Mouse (Mus musculus) limb, embryonic 11.5 days (tissue): ENCODE results near the gene Cd37. TPM values are rescaled to one million over a fixed set of nuclear protein-coding genes. Genes with fewer than 3 reads are reported as not detected.
A peak's percentile ranks its signal among the peaks of the same experiment; 100 is the strongest.

Experiments used
- ATAC-seq: fragments of 200-750 bp; cut with Nextera tagmentation; 2 replicates; pipeline ENCODE4 v1.8.0; 2017; ENCODE audit warnings: low read depth; ENCODE audit not compliant: insufficient number of reproducible peaks, low FRiP score, low TSS enrichment
- DNase-seq: peaks from one replicate; pipeline ENCODE4 v3.0.0-alpha.2; 2015; ENCODE audit warnings: low spot score
- H3K27ac ChIP-seq: fragments of 300-500 bp; sonication (generic); replicated peaks from 2 replicates; pipeline ENCODE4 v1.5.1; 2014; ENCODE audit warnings: low read depth, mild to moderate bottlenecking, low read length
- H3K27me3 ChIP-seq: fragments of 300-500 bp; sonication (generic); 2 replicates; pipeline ENCODE4 v1.6.1; 2014; ENCODE audit warnings: mild to moderate bottlenecking, low read length, mixed read lengths; ENCODE audit not compliant: control insufficient read depth, insufficient read depth
- H3K36me3 ChIP-seq: fragments of 300-500 bp; sonication (generic); 2 replicates; pipeline ENCODE4 v1.6.1; 2014; ENCODE audit warnings: mild to moderate bottlenecking, low read length, moderate library complexity, mixed read lengths; ENCODE audit not compliant: control insufficient read depth, insufficient read depth
- H3K4me1 ChIP-seq: fragments of 300-500 bp; sonication (generic); 2 replicates; pipeline ENCODE4 v1.6.1; 2014; ENCODE audit warnings: low read length, mixed read lengths; ENCODE audit not compliant: control insufficient read depth, insufficient read depth
- H3K4me2 ChIP-seq: fragments of 300-500 bp; sonication (generic); 2 replicates; pipeline ENCODE4 v1.6.1; 2014; ENCODE audit warnings: low read depth, mild to moderate bottlenecking, moderate library complexity; ENCODE audit not compliant: severe bottlenecking
- H3K4me3 ChIP-seq: fragments of 300-500 bp; sonication (generic); 2 replicates; pipeline ENCODE4 v1.5.1; 2014; ENCODE audit warnings: low read depth, low read length
- H3K9ac ChIP-seq: fragments of 300-500 bp; sonication (generic); 2 replicates; pipeline ENCODE4 v1.6.1; 2014; ENCODE audit warnings: mild to moderate bottlenecking, low read length
- H3K9me3 ChIP-seq: fragments of 300-500 bp; sonication (generic); 2 replicates; pipeline ENCODE4 v1.6.1; 2016; ENCODE audit warnings: low read length; ENCODE audit not compliant: control insufficient read depth
- WGBS: fragments of 180-500 bp; shearing (Covaris S2); extraction: QIAGEN DNeasy Blood & Tissue Kit; methylation state at CpG from one replicate; pipeline ENCODE4 v1.1.7; 2014; 5-methylcytosine and 5-hydroxymethylcytosine counted together
- polyA plus RNA-seq: library from polyadenylated mRNA; unstranded; fragments of >200 nt; fragmentation: Nextera tagmentation; extraction: Ambion mirVana; gene quantifications from 2 replicates; pipeline ENCODE4 v1.2.1, GENCODE M21; 2014

Cd37 gene
- 0.82 and 1.6 TPM in 2 replicates for polyA plus RNA-seq

DNA sequence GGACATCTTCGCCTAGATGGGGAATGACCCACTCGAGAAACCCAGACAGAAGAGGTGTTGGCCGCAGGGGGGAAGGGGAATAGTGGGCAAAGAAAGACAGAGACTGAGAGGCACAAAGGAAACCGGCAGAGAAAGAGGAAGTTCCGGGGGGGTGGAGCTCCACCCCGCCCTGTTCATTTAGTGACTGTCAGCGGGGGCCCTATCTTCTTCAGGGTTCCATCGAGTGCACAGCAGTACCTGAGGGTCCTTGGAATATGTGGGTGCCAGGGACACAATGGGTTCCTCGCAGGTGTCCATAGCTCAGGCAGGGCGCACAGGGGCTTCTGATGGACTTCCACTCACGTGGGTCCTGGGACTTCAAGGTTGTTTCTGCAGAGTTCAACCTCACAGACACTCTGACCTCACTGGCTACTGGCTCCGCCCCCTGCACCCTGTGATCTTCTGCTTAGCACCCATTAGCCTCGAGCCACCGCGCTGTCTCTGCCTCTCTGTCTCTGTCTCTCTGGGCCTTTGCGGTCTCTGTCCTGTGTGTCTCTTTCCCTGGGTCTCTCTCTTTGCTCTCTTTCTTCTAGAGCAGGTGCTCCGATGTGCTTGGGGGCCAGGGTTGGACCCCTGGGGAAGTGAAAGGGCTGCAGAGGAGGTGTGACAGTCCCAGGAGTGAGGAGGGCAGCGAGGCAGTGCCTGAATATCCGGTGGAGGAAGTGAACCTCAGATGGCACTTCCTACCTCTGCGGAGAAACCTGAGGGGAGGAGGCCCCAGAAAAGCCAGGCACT, at the start of gene Cd37:
Gene Cd37 (minus strand): TSS at position 393 of the 774 bp plus-strand sequence.
- Histone ChIP-seq H3K9ac (no peak within 1 kb of the TSS), H3K4me1 (peaks cover 22% of the 10 kb centered on the region), H3K4me2 (no peak within 1 kb of the TSS), H3K9me3 (no peaks in the 10 kb centered on the region), H3K27me3 (peaks cover 3% of the 10 kb centered on the region; the same call in 1 of the 2 replicates), H3K4me3 (no peak within 1 kb of the TSS), H3K27ac (no peak within 1 kb of the TSS), H3K36me3 (no peaks in the 10 kb centered on the region)
- ATAC-seq: no peak
- no peak for DNase-seq
- WGBS: 38% methylated on average over 20 of the region's 20 CpGs

DNA sequence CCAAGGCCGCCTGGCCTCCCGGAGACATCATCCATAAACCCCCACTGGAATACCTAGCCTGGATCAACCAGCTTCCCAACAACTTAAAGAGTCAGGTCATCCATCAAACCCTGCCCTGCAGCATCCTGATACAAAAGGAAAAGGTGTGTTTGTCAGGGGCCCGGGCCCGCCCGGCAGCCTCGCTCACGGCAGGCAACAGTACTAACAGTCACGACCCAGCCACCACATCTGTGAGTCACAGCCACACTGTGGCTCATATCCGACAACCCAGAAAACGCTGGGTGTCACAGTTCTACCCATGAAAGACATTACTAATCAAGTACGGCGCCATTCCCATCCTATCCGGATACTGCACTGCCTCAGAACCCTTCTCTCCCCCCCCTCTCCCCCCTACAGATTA, 47.6 kb upstream of the Cd37 start:
- Histone ChIP-seq H3K9ac (no peak overlapping the region), H3K4me1 (no peaks in the 10 kb centered on the region), H3K27me3 (no peaks in the 10 kb centered on the region), H3K4me3 (no peak overlapping the region), H3K4me2 (no peak overlapping the region), H3K9me3 (no peaks in the 10 kb centered on the region), H3K36me3 (no peaks in the 10 kb centered on the region), H3K27ac (no peak overlapping the region)
- 81% methylated on average over 13 of the region's 13 CpGs for WGBS
- DNase-seq: no peak
- ATAC-seq: no peak

- Histone ChIP-seq H3K4me2 (peak within 1 kb of the TSS; percentile 52), H3K36me3 (no peaks in the 10 kb centered on the region), H3K9ac (peak within 1 kb of the TSS; percentile 50), H3K4me1 (peaks cover 3% of the 10 kb centered on the region; the same call in 1 of the 2 replicates), H3K9me3 (no peaks in the 10 kb centered on the region), H3K4me3 (peak within 1 kb of the TSS; percentile 20), H3K27ac (no peak within 1 kb of the TSS), H3K27me3 (peaks cover 5% of the 10 kb centered on the region; the same call in 1 of the 2 replicates)
- 7% methylated on average over 44 of the region's 44 CpGs for WGBS
- no peak for ATAC-seq
- peak; percentile 81 for DNase-seq
Observed at GRCm38 (mm10) chr7:45277136-45277760, 38.3 kb upstream of the Cd37 start, which contains the start of gene Slc6a21. Gene Slc6a21 (plus strand): TSS chr7:45277513.

DNA sequence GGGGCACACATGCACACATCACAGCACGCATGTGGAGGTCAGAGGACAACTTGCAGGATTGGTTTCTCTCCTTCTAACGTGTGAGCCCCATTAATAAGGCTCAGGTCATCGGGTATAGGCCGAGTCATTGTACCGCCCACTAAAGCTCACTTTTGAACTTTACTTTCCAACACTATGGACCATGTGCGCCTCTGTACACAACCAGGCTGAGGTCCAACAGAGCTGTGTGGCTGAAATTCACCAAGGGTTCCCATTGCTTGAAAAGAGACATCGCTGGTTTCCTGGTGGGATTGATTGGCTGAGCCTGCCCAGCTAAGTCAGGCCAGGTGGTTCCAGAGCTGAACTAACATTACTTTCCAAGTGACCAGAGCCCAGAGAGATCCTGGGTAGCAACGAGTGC, 34.8 kb upstream of the Cd37 start:
- Histone ChIP-seq H3K27me3 (peaks cover 5% of the 10 kb centered on the region; the same call in 1 of the 2 replicates), H3K4me3 (no peak overlapping the region), H3K9me3 (no peaks in the 10 kb centered on the region), H3K27ac (no peak overlapping the region), H3K4me1 (peaks cover 3% of the 10 kb centered on the region; the same call in 1 of the 2 replicates), H3K4me2 (no peak overlapping the region), H3K9ac (no peak overlapping the region), H3K36me3 (no peaks in the 10 kb centered on the region)
- no peak for DNase-seq
- no peak for ATAC-seq
- WGBS: 85% methylated on average over 8 of the region's 8 CpGs

GRCm38 (mm10) chr7:45272786-45273412, 34.0 kb upstream of the Cd37 start:
- H3K4me1 ChIP-seq: peaks cover 8% of the 10 kb centered on the region
- ATAC-seq (no peak), DNase-seq (no peak)
- no peaks in the 10 kb centered on the region for H3K9me3 ChIP-seq
- no peak overlapping the region for H3K4me2 ChIP-seq
- no peak overlapping the region for H3K4me3 ChIP-seq
- H3K27me3 ChIP-seq: peaks cover 5% of the 10 kb centered on the region; the same call in 1 of the 2 replicates
- no peak overlapping the region for H3K9ac ChIP-seq
- WGBS: 36% methylated on average over 10 of the region's 10 CpGs
- no peak overlapping the region for H3K27ac ChIP-seq
- H3K36me3 ChIP-seq: no peaks in the 10 kb centered on the region

GRCm38 (mm10) chr7:45265518-45265917, 26.6 kb upstream of the Cd37 start:
- Histone ChIP-seq H3K27ac (no peak overlapping the region), H3K9ac (no peak overlapping the region), H3K4me3 (no peak overlapping the region), H3K27me3 (no peaks in the 10 kb centered on the region), H3K9me3 (no peaks in the 10 kb centered on the region), H3K4me2 (no peak overlapping the region), H3K4me1 (peaks cover 7% of the 10 kb centered on the region), H3K36me3 (no peaks in the 10 kb centered on the region)
- DNase-seq (no peak), ATAC-seq (no peak)
- WGBS: 72% methylated on average over 1 of the region's 1 CpGs

- H3K4me1 ChIP-seq: peaks cover 7% of the 10 kb centered on the region
Observed at GRCm38 (mm10) chr7:45264348-45264747, 25.4 kb upstream of the Cd37 start.

DNA sequence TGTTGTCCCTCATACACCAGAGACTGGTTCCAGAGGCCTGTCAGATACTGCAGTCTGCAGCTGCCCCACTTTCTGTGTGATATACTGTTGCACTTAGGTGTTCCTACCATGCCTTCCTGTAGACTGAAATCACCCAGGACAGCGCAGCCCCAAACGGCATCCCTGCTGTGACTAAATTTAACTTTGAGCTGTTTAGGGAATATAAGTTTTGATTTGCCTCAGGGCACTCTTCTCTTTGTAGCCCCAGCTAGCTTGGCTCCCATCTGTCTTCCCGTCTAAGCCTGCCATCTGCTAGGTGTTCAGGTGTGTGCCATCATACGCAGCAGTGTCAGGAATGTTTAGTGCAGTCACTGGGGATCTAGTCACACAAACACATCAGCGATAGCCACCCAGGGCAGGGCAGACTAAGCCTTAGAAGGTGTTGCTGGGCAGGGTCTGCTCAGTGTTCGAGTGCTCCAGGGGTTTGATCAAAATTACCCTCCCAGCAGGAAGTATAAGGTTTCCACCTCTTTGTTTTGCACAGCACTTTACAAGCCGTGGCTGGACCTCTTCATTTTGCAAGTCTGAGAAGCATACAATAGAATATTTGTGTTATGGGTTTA, 24.2 kb upstream of the Cd37 start:
- ATAC-seq: no peak
- no peak for DNase-seq
- Histone ChIP-seq H3K27me3 (no peaks in the 10 kb centered on the region), H3K4me2 (no peak overlapping the region), H3K27ac (no peak overlapping the region), H3K9ac (no peak overlapping the region), H3K36me3 (no peaks in the 10 kb centered on the region), H3K9me3 (no peaks in the 10 kb centered on the region), H3K4me1 (peaks cover 5% of the 10 kb centered on the region), H3K4me3 (no peak overlapping the region)
- 63% methylated on average over 7 of the region's 7 CpGs for WGBS

More at GRCm38 (mm10) chr7:45264348-45264747, 25.4 kb upstream of the Cd37 start:
- DNase-seq (no peak), ATAC-seq (no peak)
- Histone ChIP-seq H3K36me3 (no peaks in the 10 kb centered on the region), H3K9ac (no peak overlapping the region), H3K27ac (no peak overlapping the region), H3K4me2 (no peak overlapping the region), H3K27me3 (no peaks in the 10 kb centered on the region), H3K9me3 (no peaks in the 10 kb centered on the region), H3K4me3 (no peak overlapping the region)
- 81% methylated on average over 3 of the region's 3 CpGs for WGBS
